23 mouse cellular contexts compared by ENCODE assay signal in the genomic region with DNA sequence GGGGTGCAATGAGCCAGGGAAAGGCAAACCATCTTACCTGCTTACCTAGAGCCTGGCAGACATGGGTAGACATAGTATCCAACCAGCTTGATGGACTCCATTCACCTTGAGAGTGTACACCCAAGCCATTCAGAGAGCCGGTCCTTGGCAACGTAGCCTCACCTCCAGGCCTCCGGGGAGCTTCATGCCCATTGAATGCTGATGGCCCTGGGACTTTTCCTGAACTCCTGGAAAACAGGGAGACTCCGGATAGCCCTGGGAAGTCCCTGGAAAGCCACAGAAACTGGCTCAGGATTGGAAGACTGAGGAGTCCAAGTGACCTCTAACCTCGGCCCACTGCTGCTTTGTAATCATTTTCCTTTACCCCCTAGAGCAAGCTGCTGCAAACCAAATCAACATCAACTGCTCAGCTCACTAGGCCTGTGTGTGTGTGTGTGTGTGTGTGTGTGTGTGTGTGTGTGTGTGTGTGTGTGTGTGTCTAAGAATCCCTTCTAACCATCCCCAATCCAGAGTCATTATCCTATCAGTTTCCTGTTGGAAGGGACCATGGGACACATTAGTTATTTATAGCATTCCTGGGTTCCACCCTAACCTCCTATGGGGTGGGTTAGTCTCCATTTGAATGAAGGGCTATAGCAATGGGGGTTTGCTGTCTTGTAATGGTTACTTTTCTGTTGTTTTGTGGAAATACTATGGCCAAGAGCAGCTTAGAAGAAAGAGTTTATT. TPM values are rescaled to one million over a fixed set of nuclear protein-coding genes. Genes with fewer than 3 reads are reported as not detected.
DNase-seq lines count a peak whose midpoint lies in the region; ATAC-seq and TF ChIP-seq lines count a peak whose summit lies in the region.
"Had no signal": no experiment of that assay in that cellular context is flagged by ENCODE, and none has a peak within 500 bp of the region (broad histone marks: within the 10 kb centered on the region; RNA-seq: fewer than 3 reads in every experiment).

No protein-coding gene starts in this region.

- no peak for ATAC-seq in hindbrain, embryonic 11.5 days (ENCODE audit: low FRiP score)
- ATAC-seq: inflammation-experienced regulatory T-cells, adult 6 months; liver, embryonic 12.5 days had no signal

- H3K4me3 ChIP-seq in hindbrain, embryonic 10.5 days = no peak overlapping the region
- H3K4me3 ChIP-seq in hindbrain, embryonic 11.5 days (ENCODE audit: low read depth, low read length) = no peak overlapping the region
- peak overlapping the region; percentile 68 for H3K4me3 ChIP-seq in E14TG2a.4 (replicated peaks; ENCODE audit: low read length)
- no peak overlapping the region for H3K4me3 ChIP-seq in limb, embryonic 10.5 days
- H3K4me3 ChIP-seq: forebrain, embryonic 12.5 days; hindbrain, embryonic 13.5 days; left cerebral cortex, adult 2 months; liver, embryonic 12.5 days; neural tube, embryonic 12.5 days had no signal

- 68% methylated on average over 5 of the region's 5 CpGs for WGBS in hindbrain, embryonic 10.5 days
- WGBS in hindbrain, embryonic 11.5 days = 72% methylated on average over 5 of the region's 5 CpGs
- 77% methylated on average over 5 of the region's 5 CpGs for WGBS in limb, embryonic 10.5 days

- no peak for TF ChIP-seq CTCF in E14TG2a.4 (conservative IDR thresholded peaks at IDR 0.05; ENCODE audit: low read length)

- no peaks in the 10 kb centered on the region for H3K27me3 ChIP-seq in hindbrain, embryonic 10.5 days (ENCODE audit: insufficient read depth, poor library complexity, severe bottlenecking)
- H3K27me3 ChIP-seq in hindbrain, embryonic 11.5 days (ENCODE audit: control insufficient read depth, insufficient read depth, low read length) = no peaks in the 10 kb centered on the region
- no peaks in the 10 kb centered on the region for H3K27me3 ChIP-seq in E14TG2a.4 (ENCODE audit: insufficient read depth, low read length)
- no peaks in the 10 kb centered on the region for H3K27me3 ChIP-seq in limb, embryonic 10.5 days (ENCODE audit: low read depth, poor library complexity, severe bottlenecking)
- H3K27me3 ChIP-seq: forebrain, embryonic 12.5 days; hindbrain, embryonic 13.5 days; neural tube, embryonic 12.5 days had no signal

- no peak overlapping the region for H3K4me2 ChIP-seq in hindbrain, embryonic 11.5 days (replicated peaks; ENCODE audit: low read depth, low read length)
- H3K4me2 ChIP-seq: forebrain, embryonic 12.5 days; hindbrain, embryonic 13.5 days; liver, embryonic 12.5 days; neural tube, embryonic 12.5 days had no signal

- peaks cover 21% of the 10 kb centered on the region; the same call in 1 of the 2 replicates for H3K4me1 ChIP-seq in hindbrain, embryonic 10.5 days (replicated peaks)
- H3K4me1 ChIP-seq in hindbrain, embryonic 11.5 days (replicated peaks; ENCODE audit: control insufficient read depth, insufficient read depth, low read length) = no peaks in the 10 kb centered on the region
- H3K4me1 ChIP-seq in E14TG2a.4 (replicated peaks; ENCODE audit: low read depth, low read length) = peaks cover 93% of the 10 kb centered on the region
- peaks cover 47% of the 10 kb centered on the region for H3K4me1 ChIP-seq in limb, embryonic 10.5 days
- H3K4me1 ChIP-seq: liver, embryonic 12.5 days; neural tube, embryonic 12.5 days had no signal

- DNase-seq in hindbrain, embryonic 10.5 days (ENCODE audit: low spot score) = no peak
- no peak for DNase-seq in hindbrain, embryonic 11.5 days (ENCODE audit: low spot score)
- peak; percentile 76 for DNase-seq in ZHBTc4 (ENCODE audit: low read depth, low spot score)
- DNase-seq in limb, embryonic 10.5 days (ENCODE audit: low spot score) = no peak
- no peak for DNase-seq in right cerebral cortex, postnatal 4 days
- DNase-seq in layer of hippocampus, postnatal 14 days (ENCODE audit: low spot score in 2 of 2) = no peak
- DNase-seq: adrenal gland, postnatal 10 days; cerebellum, adult 9-11 months; gastrocnemius, postnatal 10 days; heart, postnatal 10 days; kidney, adult 8-10 months; kidney, postnatal 25 days; left cerebral cortex, postnatal 4 days; lung, adult 2 months; spleen, adult 18-20 months; thymus, postnatal 36 days had no signal

- no peaks in the 10 kb centered on the region for H3K9me3 ChIP-seq in hindbrain, embryonic 10.5 days
- H3K9me3 ChIP-seq in hindbrain, embryonic 11.5 days (ENCODE audit: control insufficient read depth, low read length) = no peaks in the 10 kb centered on the region
- no peaks in the 10 kb centered on the region for H3K9me3 ChIP-seq in E14TG2a.4 (ENCODE audit: low read length)
- no peaks in the 10 kb centered on the region for H3K9me3 ChIP-seq in limb, embryonic 10.5 days (replicated peaks)
- H3K9me3 ChIP-seq: forebrain, embryonic 12.5 days; hindbrain, embryonic 13.5 days; liver, embryonic 12.5 days; neural tube, embryonic 12.5 days had no signal

- H3K36me3 ChIP-seq in hindbrain, embryonic 10.5 days = peaks cover 22% of the 10 kb centered on the region
- no peaks in the 10 kb centered on the region for H3K36me3 ChIP-seq in hindbrain, embryonic 11.5 days (ENCODE audit: control insufficient read depth, insufficient read depth, low read length)
- peaks cover 29% of the 10 kb centered on the region for H3K36me3 ChIP-seq in E14TG2a.4 (ENCODE audit: insufficient read depth, low read length)
- H3K36me3 ChIP-seq in limb, embryonic 10.5 days = peaks cover 47% of the 10 kb centered on the region
- H3K36me3 ChIP-seq: liver, embryonic 12.5 days; neural tube, embryonic 12.5 days had no signal

- H3K27ac ChIP-seq in hindbrain, embryonic 10.5 days = 0 out of 2 replicates have a peak overlapping the region, but pooled peaks have one; percentile 12
- H3K27ac ChIP-seq in hindbrain, embryonic 11.5 days (ENCODE audit: low read depth, low read length) = no peak overlapping the region
- H3K27ac ChIP-seq in limb, embryonic 10.5 days = peak overlapping the region; percentile 42; the same call in 1 of the 2 replicates
- H3K27ac ChIP-seq: forebrain, embryonic 12.5 days; hindbrain, embryonic 13.5 days; left cerebral cortex, adult 2 months; liver, embryonic 12.5 days; neural tube, embryonic 12.5 days had no signal

- no peak overlapping the region for H3K9ac ChIP-seq in hindbrain, embryonic 11.5 days (ENCODE audit: low read depth, low read length)
- H3K9ac ChIP-seq: forebrain, embryonic 12.5 days; hindbrain, embryonic 13.5 days; liver, embryonic 12.5 days; neural tube, embryonic 12.5 days had no signal

RNA-seq across cellular contexts. Expression of gene Nfatc4, which starts 12.0 kb away (rescaled TPM):
- 34.0 and 34.6 TPM in 2 replicates for polyA plus RNA-seq in hindbrain, embryonic 10.5 days (2016; fragmentation: Nextera tagmentation; extraction: Ambion mirVana)
- 19.5 and 25.5 TPM in 2 replicates for polyA plus RNA-seq in hindbrain, embryonic 11.5 days (2014; fragmentation: Nextera tagmentation; extraction: Ambion mirVana)
- polyA plus RNA-seq in limb, embryonic 10.5 days (2016; fragmentation: Nextera tagmentation; extraction: Ambion mirVana) = 106 and 157 TPM in 2 replicates
- 1 to 10 TPM; 3.5 to 4.0 TPM for total RNA-seq in layer of hippocampus, postnatal 14 days (2021)
- polyA plus RNA-seq: inflammation-experienced regulatory T-cells, adult 6 months had no signal

RNA-seq across cellular contexts. Expression of gene Nynrin, which starts 18.8 kb away (rescaled TPM):
- 24.1 and 24.4 TPM in 2 replicates for polyA plus RNA-seq in hindbrain, embryonic 10.5 days (2016; fragmentation: Nextera tagmentation; extraction: Ambion mirVana)
- polyA plus RNA-seq in hindbrain, embryonic 11.5 days (2014; fragmentation: Nextera tagmentation; extraction: Ambion mirVana) = 8.3 and 8.8 TPM in 2 replicates
- polyA plus RNA-seq in limb, embryonic 10.5 days (2016; fragmentation: Nextera tagmentation; extraction: Ambion mirVana) = 31.1 and 44.4 TPM in 2 replicates
- 10 to 100 TPM; 11.3 to 11.4 TPM for total RNA-seq in layer of hippocampus, postnatal 14 days (2021)

RNA-seq across cellular contexts. Expression of gene Ripk3, which starts 46.3 kb away (rescaled TPM):
- polyA plus RNA-seq in hindbrain, embryonic 10.5 days (2016; fragmentation: Nextera tagmentation; extraction: Ambion mirVana) = 11.9 and 14.4 TPM in 2 replicates
- polyA plus RNA-seq in hindbrain, embryonic 11.5 days (2014; fragmentation: Nextera tagmentation; extraction: Ambion mirVana) = 11.0 and 12.9 TPM in 2 replicates
- 25.3 and 29.3 TPM in 2 replicates for polyA plus RNA-seq in limb, embryonic 10.5 days (2016; fragmentation: Nextera tagmentation; extraction: Ambion mirVana)
- total RNA-seq in layer of hippocampus, postnatal 14 days (2021) = under 1 TPM; 0.37 to 0.43 TPM

RNA-seq across cellular contexts. Expression of gene Cbln3, which starts 49.2 kb away (rescaled TPM):
- polyA plus RNA-seq in hindbrain, embryonic 10.5 days (2016; fragmentation: Nextera tagmentation; extraction: Ambion mirVana) = 0.12 and 0.33 TPM in 2 replicates
- 0.17 and 0.31 TPM in 2 replicates for polyA plus RNA-seq in hindbrain, embryonic 11.5 days (2014; fragmentation: Nextera tagmentation; extraction: Ambion mirVana)
- 0.15 and 0.31 TPM in 2 replicates for polyA plus RNA-seq in limb, embryonic 10.5 days (2016; fragmentation: Nextera tagmentation; extraction: Ambion mirVana)
- total RNA-seq in layer of hippocampus, postnatal 14 days (2021) = under 1 TPM; 0.38 to 0.69 TPM

RNA-seq across cellular contexts. Expression of gene Khnyn, which starts 49.8 kb away (rescaled TPM):
- 21.4 and 24.2 TPM in 2 replicates for polyA plus RNA-seq in hindbrain, embryonic 10.5 days (2016; fragmentation: Nextera tagmentation; extraction: Ambion mirVana)
- polyA plus RNA-seq in hindbrain, embryonic 11.5 days (2014; fragmentation: Nextera tagmentation; extraction: Ambion mirVana) = 7.8 and 9.3 TPM in 2 replicates
- 35.0 and 38.8 TPM in 2 replicates for polyA plus RNA-seq in limb, embryonic 10.5 days (2016; fragmentation: Nextera tagmentation; extraction: Ambion mirVana)
- 10 to 100 TPM; 11.5 to 11.9 TPM for total RNA-seq in layer of hippocampus, postnatal 14 days (2021)
